Mouse (Mus musculus): ENCODE results near the gene Olfr983.

Gene Olfr983

DNA sequence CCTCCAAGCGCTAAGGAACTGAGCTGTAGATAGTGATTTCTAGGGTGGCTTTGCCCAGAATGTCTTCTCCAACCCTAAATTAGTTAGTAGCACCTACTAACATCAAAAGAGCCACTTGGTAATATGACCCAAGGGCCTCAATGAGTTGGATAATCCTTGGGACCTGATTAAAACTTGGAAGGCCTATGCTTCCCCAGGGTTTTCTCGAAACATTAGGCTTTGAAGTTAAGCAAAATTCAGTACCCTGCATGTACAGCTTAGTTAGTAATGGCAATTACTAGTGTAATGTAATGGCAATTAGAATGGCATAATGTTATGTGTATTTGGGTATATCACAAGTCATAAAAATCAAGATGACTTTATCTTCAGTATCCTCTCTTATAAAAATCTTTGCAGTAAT, at the start of gene Olfr983:
Gene Olfr983, minus strand, starts transcription at position 101 of the 400 bp plus-strand sequence.
- no peak for DNase-seq (ENCODE audit: low read depth, low spot score)

DNA sequence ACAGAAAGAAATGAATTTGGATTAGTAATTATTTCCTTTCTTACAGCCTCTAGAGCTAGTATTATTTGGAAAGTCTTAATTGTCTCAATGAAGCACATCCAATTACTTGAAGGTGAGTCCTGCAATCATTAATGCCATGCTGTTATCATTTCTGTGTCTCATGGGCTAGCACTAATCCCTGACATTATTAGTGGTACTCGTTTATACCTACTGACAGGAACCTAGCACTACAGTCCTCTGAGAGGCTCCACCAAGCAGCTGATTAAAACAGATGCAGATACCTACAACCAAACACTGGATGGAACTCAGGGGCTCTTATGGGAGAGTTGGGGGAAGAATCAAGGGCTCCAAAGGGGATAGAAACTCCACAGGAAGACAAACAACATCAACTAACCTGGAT, 48.1 kb upstream of the Olfr983 start:
- no peak for DNase-seq (ENCODE audit: low read depth, low spot score)

GRCm38 (mm10) chr9:40139484-40139883, 46.1 kb upstream of the Olfr983 start:
- peak; percentile 25 for DNase-seq (ENCODE audit: low read depth, low spot score)

DNA sequence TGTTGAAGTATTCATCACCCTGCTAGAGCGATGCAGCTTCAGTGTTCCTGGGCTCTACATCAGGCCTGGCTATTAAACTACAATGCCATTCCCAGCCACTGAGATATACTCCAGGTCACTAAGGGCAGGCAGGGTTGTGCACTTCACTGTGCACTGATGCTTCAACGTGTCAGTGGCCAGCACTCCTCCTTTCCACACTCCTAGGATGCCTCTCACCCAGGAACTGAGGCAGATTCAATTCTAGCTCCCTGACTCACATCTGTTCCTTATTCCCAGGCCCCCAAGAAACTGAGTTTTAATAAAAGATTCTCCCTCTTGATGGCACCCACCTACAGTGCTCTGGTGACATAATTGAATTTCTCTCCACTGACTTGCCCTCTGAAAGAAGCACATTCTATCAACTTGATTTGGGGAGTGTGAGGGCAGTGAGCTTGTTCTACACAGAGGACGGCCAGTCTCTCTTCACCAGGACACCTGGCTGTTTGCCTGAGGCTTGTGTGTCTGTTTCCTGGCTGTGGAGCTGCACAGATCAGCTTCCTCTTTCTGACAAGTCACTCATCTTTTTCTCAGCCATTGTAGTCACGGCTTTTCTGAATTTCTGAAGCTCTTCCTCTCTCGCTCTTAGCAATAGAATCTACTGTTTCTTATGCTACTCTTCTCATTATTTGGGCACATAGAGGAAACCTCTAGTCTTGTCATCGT, 43.7 kb upstream of the Olfr983 start:
- no peak for DNase-seq (ENCODE audit: low read depth, low spot score)

- DNase-seq (ENCODE audit: low read depth, low spot score), result no peak
Observed at GRCm38 (mm10) chr9:40130556-40130955, 37.2 kb upstream of the Olfr983 start.

DNA sequence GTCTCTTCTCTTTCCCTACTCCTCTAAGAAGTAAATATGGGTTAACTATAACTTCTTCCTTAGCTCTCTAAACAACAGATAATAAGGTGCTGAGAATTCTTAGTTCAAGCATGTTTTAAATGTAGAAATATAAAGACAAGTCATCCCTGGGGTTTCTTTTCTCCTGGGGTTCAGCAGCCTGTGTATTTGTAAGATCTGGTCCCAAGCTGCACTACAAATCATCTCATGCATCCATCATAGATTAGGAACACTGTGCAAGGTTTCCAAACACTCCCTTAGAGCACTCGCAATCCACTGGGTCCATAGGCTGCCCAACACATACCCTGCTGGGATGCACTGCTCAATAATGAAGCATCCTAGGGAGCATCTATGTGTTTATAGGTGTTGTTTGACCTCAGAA, 36.7 kb upstream of the Olfr983 start, which contains the start of gene Olfr985:
Gene Olfr985, minus strand, starts transcription at position 101 of the 400 bp plus-strand sequence.
- no peak for DNase-seq (ENCODE audit: low read depth, low spot score)

GRCm38 (mm10) chr9:40117287-40117659, 23.9 kb upstream of the Olfr983 start:
- DNase-seq (ENCODE audit: low read depth, low spot score), result no peak

DNA sequence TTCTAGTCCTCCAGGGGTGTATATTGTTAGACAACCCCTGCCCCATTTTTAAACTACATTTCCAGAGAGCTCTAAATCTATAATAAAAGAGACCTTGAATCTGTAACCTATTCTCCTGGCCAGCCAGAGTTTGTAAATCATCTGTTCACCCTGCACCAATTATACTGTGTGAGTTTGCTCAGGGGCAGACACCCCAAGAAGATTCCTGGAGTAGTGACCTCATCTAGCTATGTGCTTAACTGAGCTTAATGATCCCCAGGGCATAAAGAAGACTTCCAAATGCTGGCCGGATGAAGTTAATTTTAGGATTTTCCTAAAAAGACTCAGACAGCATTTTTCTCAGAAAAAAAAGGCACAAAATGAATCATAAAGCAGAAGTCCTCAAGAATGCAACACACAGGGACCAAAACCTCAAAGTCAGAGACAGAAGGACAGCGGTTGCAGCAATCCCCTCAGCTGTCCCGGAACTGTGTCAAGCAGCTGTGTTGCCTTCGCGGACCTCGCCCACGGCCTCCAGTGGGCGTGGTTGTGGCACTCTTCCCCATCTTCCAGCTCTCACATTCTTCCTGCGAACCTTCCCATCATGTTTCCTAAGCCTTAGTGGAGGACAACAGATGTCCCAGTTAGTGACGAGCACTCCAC, 23.4 kb upstream of the Olfr983 start:
- no peak for DNase-seq (ENCODE audit: low read depth, low spot score)

GRCm38 (mm10) chr9:40114106-40114505, 20.7 kb upstream of the Olfr983 start, which contains the start of gene Olfr984:
TSS of gene Olfr984 (minus strand) at chr9:40114206.
- DNase-seq (ENCODE audit: low read depth, low spot score), result no peak

GRCm38 (mm10) chr9:40094769-40095168, 1.4 kb upstream of the Olfr983 start:
- no peak for DNase-seq (ENCODE audit: low read depth, low spot score)

- DNase-seq (ENCODE audit: low read depth, low spot score), result no peak
Observed at GRCm38 (mm10) chr9:40073529-40073928, 19.9 kb downstream of the Olfr983 start, which contains the start of gene Olfr982. TSS of gene Olfr982 (plus strand) at chr9:40073829.

DNA sequence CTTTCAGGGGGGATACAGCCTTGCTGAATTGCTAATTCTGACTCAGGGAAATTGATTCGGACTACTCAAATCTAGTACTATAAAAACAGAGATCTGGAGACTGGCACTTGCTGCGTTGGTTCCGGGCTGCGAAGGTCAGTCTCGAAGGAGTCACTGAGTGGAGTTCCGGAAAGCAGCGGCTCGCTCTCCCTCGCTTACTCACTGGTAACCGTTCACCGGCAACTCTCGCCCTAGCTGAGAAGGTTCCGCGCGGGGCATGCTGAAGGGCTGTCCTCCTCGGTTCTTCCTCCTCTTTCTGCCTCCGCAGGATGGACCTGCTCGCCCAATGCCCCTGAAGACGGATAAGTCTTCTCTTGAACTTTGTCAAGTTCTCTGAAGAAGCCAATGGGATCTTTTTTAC, 43.3 kb downstream of the Olfr983 start:
- DNase-seq (ENCODE audit: low read depth, low spot score), result no peak

Data from ZHBTc4 (cell line).